ENCODE assay signal across 27 mouse cellular contexts in the genomic region with DNA sequence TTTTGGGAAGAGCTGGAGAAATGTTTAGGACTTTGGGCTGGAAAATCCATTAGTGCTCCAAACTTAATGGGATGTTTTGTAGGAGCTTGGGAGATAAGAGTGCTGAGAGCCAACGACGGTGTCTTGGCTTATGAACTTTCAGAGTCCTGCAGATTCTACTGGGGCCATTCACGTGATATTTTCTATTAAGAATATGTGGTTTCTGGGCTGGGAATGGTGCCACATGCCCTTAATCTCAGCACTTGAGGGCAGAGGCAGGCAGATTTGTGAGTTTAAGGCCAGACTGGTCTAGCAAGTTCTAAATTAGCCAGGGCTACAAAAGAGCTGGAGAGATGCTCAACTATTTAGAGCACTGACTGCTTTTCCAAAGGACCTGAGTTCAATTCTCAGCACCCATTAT. TPM values are rescaled to one million over a fixed set of nuclear protein-coding genes. Genes with fewer than 3 reads are reported as not detected.
DNase-seq lines count a peak whose midpoint lies in the region; ATAC-seq lines count a peak whose summit lies in the region.
"Had no signal": no experiment of that assay in that cellular context is flagged by ENCODE, and none has a peak within 500 bp of the region (broad histone marks: within the 10 kb centered on the region; RNA-seq: fewer than 3 reads in every experiment).

No protein-coding gene starts in this region.

- no peaks in the 10 kb centered on the region for H3K36me3 ChIP-seq in kidney, embryonic 14.5 days (ENCODE audit: control insufficient read depth, insufficient read depth, low read length)
- H3K36me3 ChIP-seq: embryonic facial prominence, embryonic 12.5 days; embryonic facial prominence, embryonic 15.5 days; hindbrain, embryonic 12.5 days had no signal

- peak; percentile 42 for DNase-seq in kidney, adult 9 months
- DNase-seq in kidney, postnatal 36 days = peak; percentile 45 to 64
- DNase-seq in kidney, adult 8-10 months = no peak
- DNase-seq in ovary, adult 18-20 months (ENCODE audit: low spot score) = peak; percentile 20
- no peak for DNase-seq in ovary, postnatal 10 days (ENCODE audit: low spot score)
- DNase-seq: adrenal gland, adult 2 months; adrenal gland, postnatal 14 days; cerebellum, adult 11 months; cerebellum, adult 2 months; cerebellum, adult 9-11 months; cerebellum, postnatal 25 days; forebrain, postnatal 0 days; gastrocnemius, adult 2 months; gastrocnemius, postnatal 14 days; heart, adult 11 months had no signal

- WGBS in kidney, embryonic 14.5 days = 79% methylated on average over 3 of the region's 3 CpGs

- ATAC-seq in kidney, embryonic 14.5 days (ENCODE audit: low FRiP score, low TSS enrichment) = no peak
- ATAC-seq: CD4-positive, CD25-positive, alpha-beta regulatory T cell, adult 4 months; forebrain, embryonic 14.5 days; forebrain, postnatal 0 days had no signal

- H3K27ac ChIP-seq in kidney, embryonic 14.5 days (ENCODE audit: low read depth, low read length) = no peak overlapping the region
- H3K27ac ChIP-seq: embryonic facial prominence, embryonic 12.5 days; embryonic facial prominence, embryonic 15.5 days; hindbrain, embryonic 12.5 days had no signal

- no peak overlapping the region for H3K4me2 ChIP-seq in kidney, embryonic 14.5 days (replicated peaks; ENCODE audit: low read depth, low read length)
- H3K4me2 ChIP-seq: embryonic facial prominence, embryonic 12.5 days; embryonic facial prominence, embryonic 15.5 days; heart, embryonic 11.5 days; hindbrain, embryonic 12.5 days had no signal

- H3K27me3 ChIP-seq in kidney, embryonic 14.5 days (ENCODE audit: control insufficient read depth, insufficient read depth, low read length) = no peaks in the 10 kb centered on the region
- H3K27me3 ChIP-seq: embryonic facial prominence, embryonic 12.5 days; embryonic facial prominence, embryonic 15.5 days; hindbrain, embryonic 12.5 days had no signal

- H3K4me3 ChIP-seq in kidney, embryonic 14.5 days (ENCODE audit: low read length) = no peak overlapping the region
- H3K4me3 ChIP-seq: embryonic facial prominence, embryonic 12.5 days; embryonic facial prominence, embryonic 15.5 days; gastrocnemius, adult 2 months; hindbrain, embryonic 12.5 days had no signal

- no peaks in the 10 kb centered on the region for H3K4me1 ChIP-seq in kidney, embryonic 14.5 days (ENCODE audit: control insufficient read depth, insufficient read depth, low read length)
- H3K4me1 ChIP-seq: embryonic facial prominence, embryonic 12.5 days; embryonic facial prominence, embryonic 15.5 days; hindbrain, embryonic 12.5 days had no signal

- H3K9me3 ChIP-seq in kidney, embryonic 14.5 days (ENCODE audit: control insufficient read depth, low read length) = no peaks in the 10 kb centered on the region
- H3K9me3 ChIP-seq: embryonic facial prominence, embryonic 12.5 days; embryonic facial prominence, embryonic 15.5 days; hindbrain, embryonic 12.5 days had no signal

- H3K9ac ChIP-seq in kidney, embryonic 14.5 days (ENCODE audit: low read depth, low read length) = no peak overlapping the region
- H3K9ac ChIP-seq: embryonic facial prominence, embryonic 12.5 days; embryonic facial prominence, embryonic 15.5 days; forebrain, postnatal 0 days; hindbrain, embryonic 12.5 days had no signal

RNA-seq across cellular contexts. Expression of gene Adra2b, which starts 27.3 kb away (rescaled TPM):
- 0.69 and 1.8 TPM in 2 replicates for polyA plus RNA-seq in kidney, embryonic 14.5 days (2014; fragmentation: Nextera tagmentation; extraction: Ambion mirVana)
- polyA plus RNA-seq: C2C12; CD4-positive, CD25-positive, alpha-beta regulatory T cell, adult 4 months had no signal

RNA-seq across cellular contexts. Expression of gene Gpat2, which starts 34.6 kb away (rescaled TPM):
- polyA plus RNA-seq in kidney, embryonic 14.5 days (2014; fragmentation: Nextera tagmentation; extraction: Ambion mirVana) = 0.15 TPM in 1 of 2 replicates, not detected in the other
- polyA plus RNA-seq: forebrain, embryonic 14.5 days had no signal

RNA-seq across cellular contexts. Expression of gene Astl, which starts 51.9 kb away (rescaled TPM):
- polyA plus RNA-seq in kidney, embryonic 14.5 days (2014; fragmentation: Nextera tagmentation; extraction: Ambion mirVana) = not detected in 2 replicates
- polyA plus RNA-seq: adrenal gland, adult 2 months; C2C12; cerebellum, adult 2 months; embryonic facial prominence, embryonic 12.5 days; embryonic facial prominence, embryonic 15.5 days; forebrain, embryonic 11.5 days; forebrain, embryonic 14.5 days; forebrain, postnatal 0 days; frontal cortex, adult 2 months; heart, embryonic 11.5 days; heart, embryonic 14.5 days; heart, postnatal 0 days; hindbrain, embryonic 12.5 days had no signal

RNA-seq across cellular contexts. Expression of gene Fahd2a, which starts 54.0 kb away (rescaled TPM):
- polyA plus RNA-seq in kidney, embryonic 14.5 days (2014; fragmentation: Nextera tagmentation; extraction: Ambion mirVana) = 29.5 and 29.7 TPM in 2 replicates

RNA-seq across cellular contexts. Expression of gene Dusp2, which starts 54.4 kb away (rescaled TPM):
- polyA plus RNA-seq in kidney, embryonic 14.5 days (2014; fragmentation: Nextera tagmentation; extraction: Ambion mirVana) = 13.0 and 14.2 TPM in 2 replicates

Comparison
In these comparisons a context has a peak if more than half of its experiments do, and no peak if none do; other contexts are left out.
1. DNase-seq: peak in kidney, adult 9 months (single experiment), kidney, postnatal 36 days (2 of 2) and ovary, adult 18-20 months (single experiment); none in kidney, adult 8-10 months (0 of 2) and ovary, postnatal 10 days (single experiment).